Mouse (Mus musculus) small intestine, adult 2 months (tissue): ENCODE data around the gene Abca7.

Source experiments
- CTCF ChIP-seq: fragments of 200-500 bp; IDR thresholded peaks from 2 replicates; pipeline ENCODE4 v1.5.1; 2012; ENCODE audit warnings: low read depth, mild to moderate bottlenecking, control low read depth, inconsistent platforms, low read length, moderate library complexity, mixed read lengths; ENCODE audit not compliant: insufficient replicate concordance, insufficient read length; ENCODE audit errors: extremely low read depth
- POLR2A ChIP-seq: fragments of 200-500 bp; IDR thresholded peaks from 2 replicates; pipeline ENCODE4 v1.6.1; 2012; ENCODE audit warnings: low read depth, mild to moderate bottlenecking, control low read depth, inconsistent platforms, low read length, moderate library complexity

DNA sequence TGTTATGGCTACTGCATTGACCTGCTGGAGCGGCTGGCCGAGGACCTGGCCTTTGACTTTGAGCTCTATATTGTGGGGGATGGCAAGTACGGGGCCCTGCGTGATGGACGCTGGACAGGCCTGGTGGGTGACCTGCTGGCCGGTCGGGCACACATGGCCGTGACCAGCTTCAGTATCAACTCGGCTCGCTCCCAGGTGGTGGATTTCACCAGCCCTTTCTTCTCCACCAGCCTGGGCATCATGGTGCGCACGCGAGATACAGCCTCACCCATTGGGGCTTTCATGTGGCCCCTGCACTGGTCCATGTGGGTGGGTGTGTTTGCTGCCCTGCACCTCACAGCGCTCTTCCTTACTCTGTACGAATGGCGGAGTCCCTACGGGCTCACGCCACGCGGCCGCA lies 22.2 kb upstream of the Abca7 start:
- TF ChIP-seq CTCF (no peak), POLR2A (no peak)
